9 mouse cellular contexts compared by ENCODE assay signal in genomic region chr10:43527283-43528269, GRCm38 (mm10). TPM values are rescaled to one million over a fixed set of nuclear protein-coding genes. Genes with fewer than 3 reads are reported as not detected.
A peak's percentile ranks its signal among the peaks of the same experiment; 100 is the strongest.
DNase-seq lines count a peak whose midpoint lies in the region; ATAC-seq lines count a peak whose summit lies in the region.
"Had no signal": no experiment of that assay in that cellular context is flagged by ENCODE, and none has a peak within 500 bp of the region (broad histone marks: within the 10 kb centered on the region; RNA-seq: fewer than 3 reads in every experiment).

No protein-coding gene starts in this region.

- 0 out of 2 replicates have a peak overlapping the region, but pooled peaks have one; percentile 7 for H3K4me2 ChIP-seq in forebrain, embryonic 14.5 days (ENCODE audit: low read length)
- no peak overlapping the region for H3K4me2 ChIP-seq in neural tube, embryonic 13.5 days

- no peak overlapping the region for H3K4me3 ChIP-seq in forebrain, embryonic 14.5 days (ENCODE audit: low read depth, low read length)
- H3K4me3 ChIP-seq in limb, embryonic 10.5 days: no peak overlapping the region
- no peak overlapping the region for H3K4me3 ChIP-seq in neural tube, embryonic 13.5 days

- peak overlapping the region; percentile 89 for H3K27ac ChIP-seq in forebrain, embryonic 14.5 days (ENCODE audit: low read depth, low read length)
- H3K27ac ChIP-seq in limb, embryonic 10.5 days: peak overlapping the region; percentile 72
- H3K27ac ChIP-seq in neural tube, embryonic 13.5 days (replicated peaks): peak overlapping the region; percentile 79

- H3K9ac ChIP-seq in forebrain, embryonic 14.5 days (ENCODE audit: low read length): peak overlapping the region; percentile 13
- H3K9ac ChIP-seq in neural tube, embryonic 13.5 days: peak overlapping the region; percentile 57

- DNase-seq in kidney, postnatal 10 days: peak; percentile 20
- no peak for DNase-seq in kidney, postnatal 25 days
- peak; percentile 72 for DNase-seq in forebrain, embryonic 14.5 days (ENCODE audit: low spot score)
- DNase-seq in limb, embryonic 10.5 days (ENCODE audit: low spot score): no peak
- DNase-seq in adrenal gland, postnatal 10 days: no peak
- DNase-seq in cerebellum, postnatal 36 days: no peak
- no peak for DNase-seq in cerebellum, adult 9-10 months

- no peaks in the 10 kb centered on the region for H3K27me3 ChIP-seq in forebrain, embryonic 14.5 days (replicated peaks; ENCODE audit: control insufficient read depth, insufficient read depth, low read length)
- no peaks in the 10 kb centered on the region for H3K27me3 ChIP-seq in limb, embryonic 10.5 days (ENCODE audit: low read depth, poor library complexity, severe bottlenecking)
- no peaks in the 10 kb centered on the region for H3K27me3 ChIP-seq in neural tube, embryonic 13.5 days
- H3K27me3 ChIP-seq: CH12.LX had no signal

- H3K36me3 ChIP-seq in forebrain, embryonic 14.5 days (ENCODE audit: control insufficient read depth, insufficient read depth, low read length): peaks cover 61% of the 10 kb centered on the region
- peaks cover 77% of the 10 kb centered on the region for H3K36me3 ChIP-seq in limb, embryonic 10.5 days
- H3K36me3 ChIP-seq in neural tube, embryonic 13.5 days: peaks cover 58% of the 10 kb centered on the region

- 13% methylated on average over 15 of the region's 15 CpGs for WGBS in forebrain, embryonic 14.5 days
- 63% methylated on average over 15 of the region's 15 CpGs for WGBS in limb, embryonic 10.5 days
- WGBS in neural tube, embryonic 13.5 days: 34% methylated on average over 15 of the region's 15 CpGs

- H3K9me3 ChIP-seq in forebrain, embryonic 14.5 days (replicated peaks; ENCODE audit: control insufficient read depth, low read length): no peaks in the 10 kb centered on the region
- no peaks in the 10 kb centered on the region for H3K9me3 ChIP-seq in limb, embryonic 10.5 days (replicated peaks)
- H3K9me3 ChIP-seq in neural tube, embryonic 13.5 days: no peaks in the 10 kb centered on the region

- peak; percentile 76 for ATAC-seq in forebrain, embryonic 14.5 days
- ATAC-seq in neural tube, embryonic 13.5 days (ENCODE audit: low read depth): peak; percentile 64

- peaks cover 9% of the 10 kb centered on the region for H3K4me1 ChIP-seq in forebrain, embryonic 14.5 days (ENCODE audit: control insufficient read depth, insufficient read depth, low read length)
- peaks cover 11% of the 10 kb centered on the region for H3K4me1 ChIP-seq in limb, embryonic 10.5 days
- H3K4me1 ChIP-seq in neural tube, embryonic 13.5 days (replicated peaks): peaks cover 14% of the 10 kb centered on the region

RNA-seq across cellular contexts. Expression of gene Gm9803, which starts 3.7 kb away (rescaled TPM):
- polyA plus RNA-seq in forebrain, embryonic 14.5 days (2014; fragmentation: Nextera tagmentation; extraction: Ambion mirVana): 13.7 and 22.1 TPM in 2 replicates
- 11.1 and 14.8 TPM in 2 replicates for polyA plus RNA-seq in limb, embryonic 10.5 days (2016; fragmentation: Nextera tagmentation; extraction: Ambion mirVana)
- 24.5 and 38.8 TPM in 2 replicates for polyA plus RNA-seq in neural tube, embryonic 13.5 days (2015; fragmentation: Nextera tagmentation; extraction: Ambion mirVana)
- 10 to 100 TPM; 18.7 to 26.3 TPM for total RNA-seq in adrenal gland, postnatal 10 days (2021)

RNA-seq across cellular contexts. Expression of gene 1700021F05Rik, which starts 13.2 kb away (rescaled TPM):
- polyA plus RNA-seq in forebrain, embryonic 14.5 days (2014; fragmentation: Nextera tagmentation; extraction: Ambion mirVana): 74.3 and 81.8 TPM in 2 replicates
- polyA plus RNA-seq in limb, embryonic 10.5 days (2016; fragmentation: Nextera tagmentation; extraction: Ambion mirVana): 59.7 and 63.5 TPM in 2 replicates
- 63.9 and 64.8 TPM in 2 replicates for polyA plus RNA-seq in neural tube, embryonic 13.5 days (2015; fragmentation: Nextera tagmentation; extraction: Ambion mirVana)
- 100 to 1,000 TPM in 1 of 2 experiments, 10 to 100 TPM in 1; 94.1 to 111 TPM for total RNA-seq in adrenal gland, postnatal 10 days (2021)

RNA-seq across cellular contexts. Expression of gene Bend3, which starts 48.9 kb away (rescaled TPM):
- polyA plus RNA-seq in forebrain, embryonic 14.5 days (2014; fragmentation: Nextera tagmentation; extraction: Ambion mirVana): 2.8 and 3.2 TPM in 2 replicates
- polyA plus RNA-seq in limb, embryonic 10.5 days (2016; fragmentation: Nextera tagmentation; extraction: Ambion mirVana): 10.6 and 11.4 TPM in 2 replicates
- polyA plus RNA-seq in neural tube, embryonic 13.5 days (2015; fragmentation: Nextera tagmentation; extraction: Ambion mirVana): 3.0 and 3.5 TPM in 2 replicates
- 1 to 10 TPM; 7.8 to 10.0 TPM for total RNA-seq in adrenal gland, postnatal 10 days (2021)

RNA-seq across cellular contexts. Expression of gene Cd24a, which starts 50.5 kb away (rescaled TPM):
- 1,214 and 1,274 TPM in 2 replicates for polyA plus RNA-seq in forebrain, embryonic 14.5 days (2014; fragmentation: Nextera tagmentation; extraction: Ambion mirVana)
- polyA plus RNA-seq in limb, embryonic 10.5 days (2016; fragmentation: Nextera tagmentation; extraction: Ambion mirVana): 568 and 623 TPM in 2 replicates
- 1,087 and 1,092 TPM in 2 replicates for polyA plus RNA-seq in neural tube, embryonic 13.5 days (2015; fragmentation: Nextera tagmentation; extraction: Ambion mirVana)
- total RNA-seq in adrenal gland, postnatal 10 days (2021): 10 to 100 TPM; 59.7 to 91.7 TPM

Comparison
In these comparisons a context has a peak if more than half of its experiments do, and no peak if none do; other contexts are left out.
1. DNase-seq: peak in kidney, postnatal 10 days (single experiment) and forebrain, embryonic 14.5 days (single experiment); none in kidney, postnatal 25 days (0 of 2), limb, embryonic 10.5 days (single experiment), adrenal gland, postnatal 10 days (single experiment), cerebellum, postnatal 36 days (0 of 2) and cerebellum, adult 9-10 months (single experiment).
2. Peak in every context shown above with its lines, with median percentiles within 50 percentile points of each other: H3K27ac ChIP-seq.